Mouse (Mus musculus) regulatory T cell (primary cell): ENCODE results near the gene Ddx25.

Experiments used
- in situ Hi-C: fragments of 300-600 bp; cut with MboI, MseI; formaldehyde crosslinking; loops from one replicate; pipeline ENCODE4 v1.15.1; 2025; ENCODE audit warnings: high pct_unique_total_duplicates

Gene Ddx25

GRCm38 (mm10) chr9:35558257-35559008, at the start of gene Ddx25, which contains the start of gene Pus3:
Ddx25 (minus strand) TSS chr9:35558528.
Pus3 (plus strand) TSS chr9:35558595.
- in situ Hi-C loops: loop anchor here (25.0 kb wide), 1 partner anchor 1204 kb away; the partner anchor contains the start of gene Stt3a

DNA sequence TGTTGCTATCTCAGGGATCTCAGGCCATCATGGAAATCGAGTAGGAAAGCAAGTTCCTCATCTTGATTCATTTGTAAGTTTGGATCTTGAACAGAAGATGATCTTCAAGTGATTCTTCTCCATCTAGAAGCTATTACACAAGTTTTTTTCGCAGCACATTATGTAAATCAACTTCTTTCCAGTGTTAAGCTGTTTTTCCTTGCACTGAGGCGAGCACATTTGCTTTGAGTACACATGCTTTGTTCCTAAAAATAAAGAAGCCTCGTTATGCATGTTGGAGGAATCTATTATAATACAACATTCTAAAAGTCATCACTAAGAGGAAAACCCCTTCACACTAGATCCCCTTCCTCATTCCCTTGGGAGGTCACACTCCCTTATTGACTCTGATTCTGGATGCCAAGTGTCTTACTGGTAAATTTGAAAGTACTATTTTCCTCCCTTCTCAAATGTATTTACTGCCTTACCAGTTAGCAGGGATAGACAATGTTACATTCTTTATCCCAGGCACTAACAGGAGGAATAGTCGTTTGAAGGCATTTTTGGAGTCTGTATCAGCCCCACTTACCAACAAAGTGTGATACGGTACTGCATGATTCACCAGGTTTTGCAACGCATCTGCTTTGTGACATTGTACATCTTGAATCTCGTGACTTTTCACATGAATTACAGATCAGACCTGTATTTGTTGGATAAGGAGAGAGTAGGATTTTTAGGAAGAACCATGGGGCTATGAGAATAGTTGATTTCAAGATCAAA, 49.5 kb upstream of the Ddx25 start:
- in situ Hi-C loops: no loop called here

- in situ Hi-C loops: loop anchor here (25.0 kb wide), 1 partner anchor 1094 kb away; the partner anchor contains the start of gene Acrv1
Measured at GRCm38 (mm10) chr9:35592903-35593302, 34.6 kb upstream of the Ddx25 start.

- in situ Hi-C loops: loop anchor here (25.0 kb wide), 1 partner anchor 1100 kb away; the partner anchor contains the start of gene Acrv1
Measured at GRCm38 (mm10) chr9:35587674-35588073, 29.3 kb upstream of the Ddx25 start.

GRCm38 (mm10) chr9:35574416-35574815, 16.1 kb upstream of the Ddx25 start:
- in situ Hi-C loops: loop anchor here (25.0 kb wide), 1 partner anchor 1188 kb away; the partner anchor contains the start of gene Stt3a

DNA sequence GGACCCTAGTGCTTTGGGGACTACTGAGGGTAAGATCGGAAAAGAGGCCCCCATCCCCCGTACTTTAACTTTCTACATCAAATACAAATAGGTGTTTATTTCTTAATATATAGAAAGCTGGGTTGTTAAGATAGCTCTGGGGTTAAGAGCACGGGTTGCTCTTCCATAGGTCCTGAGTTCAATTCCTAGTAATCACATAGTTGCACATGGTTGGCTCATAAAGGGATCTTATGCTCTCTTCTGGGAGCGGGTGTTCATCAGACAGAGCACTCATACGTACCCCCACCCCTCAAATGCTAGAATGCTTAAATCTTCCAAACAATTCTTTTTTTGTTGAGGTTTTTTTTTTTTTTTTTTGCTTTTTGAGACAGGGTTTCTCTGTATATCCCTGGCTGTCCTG, 12.3 kb upstream of the Ddx25 start:
- in situ Hi-C loops: loop anchor here (25.0 kb wide), 1 partner anchor 1192 kb away; the partner anchor contains the start of gene Stt3a

DNA sequence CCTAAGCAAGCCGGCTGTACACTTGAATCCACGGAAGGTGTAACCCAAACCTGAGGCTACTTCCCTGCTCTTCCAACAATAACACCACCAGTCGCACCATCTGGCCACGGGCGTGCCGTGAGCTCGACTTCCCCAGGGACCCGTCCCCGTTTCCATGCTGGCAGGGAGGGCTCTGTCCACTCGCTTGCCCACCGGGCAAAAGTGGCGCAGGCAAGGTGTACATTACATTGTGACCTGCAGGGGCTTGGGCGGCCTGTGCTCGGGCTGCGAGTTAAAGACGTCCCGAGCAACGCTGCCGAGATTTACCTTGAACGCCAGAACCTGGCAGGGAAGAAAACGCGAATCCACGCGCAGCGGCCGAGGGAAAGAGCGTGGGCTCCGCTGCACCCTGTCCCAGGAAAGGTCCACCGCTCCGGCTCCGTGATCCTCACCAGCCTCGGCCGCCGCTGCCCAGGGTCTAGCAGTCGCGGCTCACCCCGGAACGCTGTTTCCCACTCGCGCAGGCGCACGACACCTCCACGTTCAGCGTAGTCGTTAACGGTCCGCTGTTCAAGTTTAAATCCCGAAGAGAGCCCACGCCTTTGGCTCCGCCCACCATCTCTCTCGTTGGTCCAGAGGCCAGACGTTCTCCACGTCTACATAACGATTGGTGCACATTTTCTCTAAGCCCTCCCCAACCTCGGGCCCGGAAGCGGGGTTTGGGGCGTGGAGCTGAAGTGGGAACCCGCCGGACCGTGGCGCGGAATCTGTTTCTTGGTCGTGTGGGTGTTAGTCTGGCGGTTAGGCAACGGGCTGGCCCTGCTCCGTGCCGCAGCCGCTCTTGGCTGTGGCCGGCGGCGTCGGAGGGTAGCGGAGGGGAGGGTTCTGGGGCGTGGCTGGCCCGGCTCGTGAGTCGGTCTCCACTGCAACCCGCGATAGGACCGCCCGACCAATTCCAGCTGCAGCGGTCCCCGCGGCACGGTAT, 11.5 kb upstream of the Ddx25 start, which contains the start of the genes Pate2 and Hyls1:
TSS of gene Pate2 (plus strand) at position 714 of the 964 bp plus-strand sequence.
TSS of gene Hyls1 (minus strand) at position 828 of the 964 bp plus-strand sequence.
- in situ Hi-C loops: loop anchor here (25.0 kb wide), 1 partner anchor 1192 kb away; the partner anchor contains the start of gene Stt3a

DNA sequence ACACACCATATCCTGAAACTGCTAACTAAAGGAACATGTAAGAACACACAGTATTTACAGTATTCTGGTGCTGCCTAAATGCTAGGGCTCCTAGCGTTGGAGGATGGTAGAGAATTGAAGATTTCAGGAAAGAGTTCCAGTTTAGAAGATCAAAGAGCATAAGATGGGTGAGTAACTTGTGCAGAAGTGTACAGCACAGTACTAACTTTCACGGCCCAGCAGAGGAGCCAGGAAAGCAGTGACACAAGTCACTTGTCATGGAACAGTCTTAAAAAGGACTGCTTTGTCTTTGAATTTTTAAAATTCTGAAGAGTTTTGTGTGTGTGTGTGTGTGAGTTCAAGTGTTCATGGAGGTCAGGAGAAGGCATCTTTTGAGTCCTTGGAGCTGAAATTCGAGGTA, 9.7 kb upstream of the Ddx25 start:
- in situ Hi-C loops: loop anchor here (25.0 kb wide), 1 partner anchor 1194 kb away; the partner anchor contains the start of gene Stt3a

DNA sequence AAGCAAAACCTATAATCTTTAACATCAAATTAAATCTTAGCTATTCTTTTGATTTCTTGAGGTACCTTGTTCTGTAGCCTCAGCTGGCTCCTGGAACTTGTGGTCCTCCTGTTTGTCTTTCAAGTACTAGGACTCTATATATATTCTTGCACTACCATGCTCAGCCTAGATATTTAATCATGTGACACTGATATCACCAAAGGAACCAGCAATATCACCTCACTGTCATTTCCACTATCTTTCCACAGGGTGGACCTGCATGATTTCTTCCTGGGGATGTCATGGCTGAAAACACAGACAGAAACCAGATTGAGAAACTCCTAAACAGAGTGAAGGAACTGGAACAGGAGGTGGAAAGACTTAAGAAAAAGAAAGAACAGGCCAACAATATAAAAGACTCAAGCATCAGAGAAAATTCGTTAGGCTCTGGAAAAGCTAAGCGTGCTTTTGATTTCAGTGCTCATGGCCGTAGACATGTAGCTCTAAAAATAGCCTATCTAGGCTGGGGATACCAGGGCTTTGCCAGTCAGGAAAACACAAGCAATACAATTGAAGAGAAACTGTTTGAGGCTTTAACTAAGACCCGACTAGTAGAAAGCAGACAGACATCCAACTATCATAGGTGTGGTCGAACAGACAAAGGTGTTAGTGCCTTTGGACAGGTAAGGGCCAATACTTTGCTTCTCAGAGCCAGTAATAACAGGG, 6.4 kb upstream of the Ddx25 start:
- in situ Hi-C loops: loop anchor here (25.0 kb wide), 1 partner anchor 1198 kb away; the partner anchor contains the start of gene Stt3a

- in situ Hi-C loops: loop anchor here (25.0 kb wide), 1 partner anchor 1201 kb away; the partner anchor contains the start of gene Stt3a
Measured at GRCm38 (mm10) chr9:35561583-35561982, 3.3 kb upstream of the Ddx25 start.

- in situ Hi-C loops: loop anchor here (25.0 kb wide), 1 partner anchor 1201 kb away; the partner anchor contains the start of gene Stt3a
Measured at GRCm38 (mm10) chr9:35561076-35561475, 2.7 kb upstream of the Ddx25 start.

DNA sequence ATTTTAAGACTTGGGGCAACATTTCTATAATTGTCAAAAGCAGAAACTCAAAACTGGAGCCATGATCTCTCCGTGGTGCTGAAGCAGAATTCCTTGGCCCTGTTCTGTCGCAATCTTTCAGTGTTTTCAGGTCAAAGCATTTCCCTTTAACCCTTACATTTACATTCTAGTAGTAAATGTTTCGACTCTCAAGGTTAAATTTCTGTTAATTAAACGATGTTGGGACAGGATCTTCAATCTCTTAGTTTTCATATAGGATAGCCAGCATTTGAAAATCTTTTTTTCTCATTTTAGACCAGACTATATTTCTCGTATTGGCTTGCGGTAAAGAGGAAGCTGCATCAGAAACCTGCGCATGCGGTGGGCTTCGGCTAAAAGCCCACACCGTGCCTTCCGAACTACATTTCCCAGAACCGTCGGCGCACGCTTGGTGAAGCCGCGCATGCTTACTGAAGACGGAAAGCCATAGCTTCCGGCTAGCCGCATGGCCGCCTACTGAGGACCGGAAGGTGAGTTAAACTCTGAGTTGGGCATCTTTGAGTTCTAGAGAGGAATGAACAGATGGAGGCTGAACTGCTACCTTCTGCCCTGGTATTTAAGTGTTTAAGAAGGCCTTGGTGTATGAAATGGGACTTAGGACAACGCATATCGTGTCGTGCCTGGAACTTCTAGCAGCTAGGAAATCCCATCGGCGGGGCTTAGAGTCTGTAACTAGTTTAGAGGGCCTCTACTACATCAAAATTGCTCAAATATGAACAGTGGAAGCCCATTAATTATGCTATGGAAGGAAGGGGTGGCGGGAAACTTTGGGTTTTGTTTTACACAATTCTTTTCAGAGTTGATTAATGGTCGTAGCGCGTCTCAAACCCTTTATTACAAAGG, 922 bp upstream of the Ddx25 start:
- in situ Hi-C loops: loop anchor here (25.0 kb wide), 1 partner anchor 1203 kb away; the partner anchor contains the start of gene Stt3a

DNA sequence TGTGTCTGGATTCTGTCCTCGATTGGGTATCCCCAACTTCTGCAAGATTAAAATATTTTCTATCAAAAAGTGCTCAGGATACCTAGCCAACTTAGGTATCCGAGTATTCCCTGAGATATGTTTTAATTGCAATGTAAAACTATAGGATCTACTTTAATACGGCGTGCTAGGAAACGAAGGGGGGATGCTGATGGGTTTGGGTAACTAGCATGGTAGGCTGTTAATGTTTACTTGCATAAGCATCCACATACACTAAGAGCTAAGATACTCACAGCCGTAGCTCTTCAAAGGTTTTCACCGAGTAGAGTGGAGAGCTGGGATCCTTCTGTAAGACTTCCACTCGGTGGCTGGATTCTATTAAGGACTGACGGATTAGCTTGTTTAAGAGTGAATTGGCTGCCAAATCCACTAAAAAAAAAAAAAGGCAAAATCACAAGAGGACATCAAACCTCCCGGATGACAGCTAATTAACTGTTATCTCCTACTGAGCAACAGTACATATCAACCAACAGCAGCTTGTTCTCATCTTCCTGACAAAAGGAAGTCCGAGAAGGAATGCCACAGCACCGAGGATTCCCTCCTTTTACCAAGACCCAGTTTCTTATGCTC, 1.7 kb downstream of the Ddx25 start:
- in situ Hi-C loops: loop anchor here (25.0 kb wide), 1 partner anchor 1206 kb away; the partner anchor contains the start of gene Stt3a

DNA sequence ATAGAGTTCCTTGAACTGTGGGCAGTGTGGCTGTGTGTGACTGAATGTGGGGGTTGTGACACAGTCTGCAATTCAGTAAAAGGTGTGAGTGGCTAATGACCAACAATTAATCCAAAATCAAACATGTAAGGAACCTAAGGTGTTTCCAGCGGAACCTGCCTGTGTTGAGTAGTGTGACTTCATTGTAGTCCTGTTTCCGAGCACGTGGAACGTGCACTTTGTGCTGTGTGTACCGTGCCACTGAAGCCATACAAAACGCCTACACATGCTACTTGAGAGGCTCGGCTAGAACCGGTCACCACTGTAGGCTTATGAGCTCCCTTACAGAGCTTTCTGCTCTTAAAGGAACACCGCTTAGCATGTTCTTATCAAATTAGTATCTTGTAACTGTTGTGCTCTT, 9.9 kb downstream of the Ddx25 start:
- in situ Hi-C loops: no loop called here

DNA sequence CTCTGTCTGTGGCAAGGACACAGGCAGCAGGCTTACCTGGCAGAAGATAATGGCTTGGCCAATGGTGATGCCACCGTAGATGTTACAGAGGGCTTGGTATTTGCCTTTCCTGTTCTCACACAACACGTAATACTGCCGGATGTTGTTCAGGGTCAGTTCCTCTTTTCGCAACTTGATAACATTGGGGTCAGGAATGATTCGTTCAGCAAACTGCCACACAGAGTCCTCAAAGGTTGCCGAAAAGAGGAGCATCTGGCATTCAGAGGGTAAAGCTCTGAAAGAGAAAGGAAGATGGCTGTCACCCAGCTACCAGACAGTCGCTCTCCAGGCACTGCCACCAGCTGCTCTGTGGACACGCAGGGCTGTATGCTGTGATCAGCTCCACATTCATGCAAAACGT, 11.6 kb downstream of the Ddx25 start:
- in situ Hi-C loops: no loop called here

DNA sequence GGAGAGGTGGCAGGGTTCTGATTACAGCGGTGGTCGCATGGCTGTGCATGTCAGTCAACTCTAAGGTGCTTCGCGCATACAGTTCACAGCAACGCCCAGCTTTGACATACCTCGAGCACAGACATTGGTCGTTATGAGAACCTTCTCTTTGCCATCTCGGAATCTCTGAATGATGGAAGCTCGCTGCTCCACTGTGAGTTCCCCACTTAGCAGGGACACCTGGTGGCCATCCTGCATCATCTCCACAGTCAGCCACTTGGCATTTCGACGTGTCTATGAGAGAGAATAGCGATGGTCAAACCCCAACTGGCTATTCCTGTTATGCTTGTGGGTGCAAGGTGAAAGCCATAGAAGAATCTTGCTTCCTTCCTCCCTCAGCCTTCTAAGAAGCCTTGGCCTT, 12.6 kb downstream of the Ddx25 start:
- in situ Hi-C loops: no loop called here

DNA sequence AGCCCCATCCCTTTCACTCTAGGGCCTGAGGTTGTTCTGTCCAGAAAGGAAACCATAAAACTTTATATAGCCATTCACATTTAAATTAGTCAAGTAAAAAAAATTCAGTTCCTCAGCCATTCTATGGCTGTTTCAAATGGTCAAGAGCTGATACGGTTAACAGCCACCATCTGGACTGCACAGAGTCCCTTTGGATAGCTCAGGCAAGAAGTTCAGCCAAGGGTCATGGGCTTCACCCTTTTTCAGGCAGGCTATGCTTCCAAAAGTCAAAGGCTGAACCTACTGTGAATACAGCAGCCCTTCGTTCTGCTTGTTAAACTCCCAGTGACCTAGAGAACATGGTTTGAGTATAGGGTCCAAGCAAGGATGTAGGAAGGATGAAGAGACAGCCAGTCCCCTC, 13.7 kb downstream of the Ddx25 start:
- in situ Hi-C loops: no loop called here

DNA sequence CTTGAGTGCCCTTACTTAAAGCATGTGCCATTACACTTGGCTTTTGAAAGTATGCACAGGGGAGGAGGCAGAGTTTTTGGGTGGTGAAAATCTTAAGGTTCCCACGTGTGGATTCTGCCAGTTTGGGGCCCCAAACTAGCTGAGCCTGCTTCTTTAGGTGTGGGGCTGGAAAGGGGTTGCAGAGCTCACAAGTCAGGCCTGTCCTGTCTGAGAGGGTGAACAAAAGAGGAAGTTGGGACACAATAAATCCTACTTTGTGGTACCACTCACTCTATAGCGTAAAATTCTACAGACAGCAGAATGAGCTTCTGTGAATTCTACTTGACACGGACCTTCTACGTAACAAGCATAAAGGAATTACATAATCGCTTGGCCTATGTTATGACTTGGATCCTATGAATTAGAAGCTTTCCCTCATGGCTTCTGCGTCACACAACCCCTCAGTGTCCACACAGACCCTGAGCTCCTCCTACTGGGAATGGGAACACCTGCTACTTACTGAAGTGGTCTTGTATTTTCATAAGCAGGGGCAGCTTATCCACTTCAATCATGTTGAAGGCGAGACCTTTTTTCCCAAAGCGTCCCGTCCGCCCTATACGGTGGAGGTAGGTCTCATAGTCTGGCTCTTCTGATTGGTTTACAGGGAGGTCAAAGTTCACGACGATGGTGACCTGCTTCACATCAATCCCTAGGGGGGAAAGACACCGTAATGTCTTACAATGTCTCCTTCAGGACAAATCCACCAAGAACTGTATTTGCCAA, 15.0 kb downstream of the Ddx25 start:
- in situ Hi-C loops: no loop called here
